Mouse (Mus musculus) layer of hippocampus, adult 11-12 months (tissue): ENCODE measurements around the gene Tubg2.

Experiments used
- DNase-seq: peaks from one replicate; pipeline ENCODE4 v3.0.0; 2022; ENCODE audit warnings: low spot score

The Tubg2 gene

GRCm38 (mm10) chr11:101194643-101195042 is 38.9 kb downstream of the Tubg2 start:
- DNase-seq: no peak

GRCm38 (mm10) chr11:101195101-101195500 is 39.4 kb downstream of the Tubg2 start:
- DNase-seq: no peak

GRCm38 (mm10) chr11:101195571-101195970 is 39.9 kb downstream of the Tubg2 start:
- no peak for DNase-seq

- no peak for DNase-seq
Measured at GRCm38 (mm10) chr11:101196175-101196574, 40.5 kb downstream of the Tubg2 start.

- DNase-seq: no peak
Measured at GRCm38 (mm10) chr11:101199555-101199954, 43.8 kb downstream of the Tubg2 start.

- no peak for DNase-seq
Measured at GRCm38 (mm10) chr11:101200986-101201385, 45.3 kb downstream of the Tubg2 start.
